Mouse (Mus musculus) adrenal gland, postnatal 4 days (tissue): ENCODE measurements around the gene Smo. TPM values are rescaled to one million over a fixed set of nuclear protein-coding genes. Genes with fewer than 3 reads are reported as not detected.

ENCODE experiments used
- DNase-seq, 2 experiments: peaks; one replicate each; pipeline ENCODE4 v3.0.0; 2021 to 2022; ENCODE audit warnings: low spot score in 2 of 2, mixed read lengths in 2 of 2
- long read RNA-seq, 2 experiments: library from polyadenylated mRNA; stranded (forward); transcript quantifications; one replicate each; pipeline ENCODE4 v2.0.0; 2021
- total RNA-seq, 2 experiments: library from RNA; stranded (reverse); gene quantifications; 2 replicates each; pipeline ENCODE4 v1.2.3; 2021

Gene Smo
- 10 to 100 TPM; 88.5 to 94.3 TPM for total RNA-seq
- long read RNA-seq, experiment 1, transcript Smo-201 (12 exons, 3,779 nt): major isoform, 83 of 111 reads
- long read RNA-seq, experiment 1, partial matches to known transcripts: 15 of 111 reads
- long read RNA-seq, experiment 1, other reads (novel, unspliced or antisense): 13 of 111 reads
- long read RNA-seq, experiment 2, transcript Smo-201 (12 exons, 3,779 nt): major isoform, 181 of 241 reads
- long read RNA-seq, experiment 2, partial matches to known transcripts: 41 of 241 reads
- long read RNA-seq, experiment 2, other reads (novel, unspliced or antisense): 18 of 241 reads

DNA sequence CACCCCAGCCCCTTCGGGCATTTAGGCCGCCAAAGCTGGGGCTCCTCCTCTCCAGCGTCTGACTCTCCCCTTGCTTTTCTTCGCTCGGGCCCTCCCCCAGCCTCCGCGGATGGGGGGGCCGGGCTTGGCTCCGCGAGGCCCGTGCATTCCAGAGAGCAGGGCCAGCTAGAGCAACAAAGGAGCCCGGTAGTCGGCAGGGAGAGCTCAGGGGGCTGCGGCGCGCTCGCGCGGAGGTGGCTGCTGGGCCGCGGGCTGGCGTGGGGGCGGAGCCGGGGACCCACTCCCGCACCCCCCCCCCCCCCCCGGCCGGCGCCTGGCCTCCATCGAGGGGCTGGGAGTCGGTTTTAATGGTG is at the start of gene Smo:
TSS of gene Smo (plus strand) at position 168 of the 353 bp plus-strand sequence.
- DNase-seq: peak; percentile 59 to 76

DNA sequence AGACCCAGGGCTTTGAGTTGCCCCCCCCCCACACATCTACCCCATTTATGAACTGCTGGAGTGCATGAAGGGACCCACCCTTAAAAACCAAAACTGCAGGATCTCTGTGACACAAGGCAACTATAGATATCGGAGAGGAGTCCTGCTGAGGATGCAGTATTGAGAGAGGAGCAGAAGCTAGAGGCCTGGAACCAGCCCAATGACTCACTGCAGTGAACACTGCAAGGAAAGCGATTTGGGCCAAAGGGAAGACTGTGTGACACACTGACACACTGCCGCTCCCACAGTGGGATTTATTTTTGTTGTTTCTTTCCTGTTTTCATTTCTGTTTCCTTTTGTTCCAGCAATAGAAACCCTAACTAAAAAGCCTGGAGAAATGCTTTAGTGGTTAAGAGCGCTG is 49.4 kb upstream of the Smo start:
- DNase-seq: no peak

DNA sequence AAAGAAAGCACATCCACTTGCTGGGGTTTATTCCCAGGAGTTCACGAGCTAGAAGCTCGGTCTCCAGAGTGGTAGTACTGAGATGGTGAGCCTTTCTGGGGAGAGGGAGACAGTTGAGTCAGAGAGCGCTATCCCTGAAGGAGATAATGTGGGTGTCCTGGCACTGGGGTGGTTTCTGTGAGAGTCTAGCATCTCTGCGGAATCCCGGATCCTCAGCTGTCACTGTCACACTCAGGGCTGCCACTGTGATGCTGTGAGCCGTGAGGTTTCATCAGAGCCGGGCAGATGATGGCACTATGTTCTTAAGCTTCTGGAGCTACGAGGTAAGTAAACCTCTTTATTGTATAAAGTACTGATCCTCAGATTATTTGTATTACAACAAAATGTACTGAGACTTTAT is 45.8 kb upstream of the Smo start:
- DNase-seq: no peak

DNA sequence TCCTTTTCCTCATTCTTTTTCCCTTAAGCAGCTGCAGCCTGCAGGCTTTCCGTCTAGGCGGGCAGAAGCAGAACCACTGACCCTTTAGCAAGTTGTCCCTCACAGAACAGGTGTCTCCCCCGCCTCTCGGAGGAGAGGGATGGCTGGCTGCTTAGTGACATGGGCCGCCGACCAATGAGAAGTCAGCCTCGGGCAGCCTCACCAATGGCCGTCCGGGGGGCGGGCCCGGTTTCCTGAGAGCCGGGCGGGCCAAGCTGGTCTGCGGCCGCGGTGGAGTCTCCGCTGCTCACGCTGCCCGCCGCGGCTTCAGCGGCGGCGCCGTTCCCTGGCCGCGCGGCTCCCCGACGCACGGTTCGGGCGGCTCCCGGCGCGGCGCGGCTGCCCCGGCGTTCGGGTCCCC is 41.4 kb upstream of the Smo start, which contains the start of gene Tspan33:
TSS of gene Tspan33 (plus strand) at position 270 of the 400 bp plus-strand sequence.
- DNase-seq: peak; percentile 88

DNA sequence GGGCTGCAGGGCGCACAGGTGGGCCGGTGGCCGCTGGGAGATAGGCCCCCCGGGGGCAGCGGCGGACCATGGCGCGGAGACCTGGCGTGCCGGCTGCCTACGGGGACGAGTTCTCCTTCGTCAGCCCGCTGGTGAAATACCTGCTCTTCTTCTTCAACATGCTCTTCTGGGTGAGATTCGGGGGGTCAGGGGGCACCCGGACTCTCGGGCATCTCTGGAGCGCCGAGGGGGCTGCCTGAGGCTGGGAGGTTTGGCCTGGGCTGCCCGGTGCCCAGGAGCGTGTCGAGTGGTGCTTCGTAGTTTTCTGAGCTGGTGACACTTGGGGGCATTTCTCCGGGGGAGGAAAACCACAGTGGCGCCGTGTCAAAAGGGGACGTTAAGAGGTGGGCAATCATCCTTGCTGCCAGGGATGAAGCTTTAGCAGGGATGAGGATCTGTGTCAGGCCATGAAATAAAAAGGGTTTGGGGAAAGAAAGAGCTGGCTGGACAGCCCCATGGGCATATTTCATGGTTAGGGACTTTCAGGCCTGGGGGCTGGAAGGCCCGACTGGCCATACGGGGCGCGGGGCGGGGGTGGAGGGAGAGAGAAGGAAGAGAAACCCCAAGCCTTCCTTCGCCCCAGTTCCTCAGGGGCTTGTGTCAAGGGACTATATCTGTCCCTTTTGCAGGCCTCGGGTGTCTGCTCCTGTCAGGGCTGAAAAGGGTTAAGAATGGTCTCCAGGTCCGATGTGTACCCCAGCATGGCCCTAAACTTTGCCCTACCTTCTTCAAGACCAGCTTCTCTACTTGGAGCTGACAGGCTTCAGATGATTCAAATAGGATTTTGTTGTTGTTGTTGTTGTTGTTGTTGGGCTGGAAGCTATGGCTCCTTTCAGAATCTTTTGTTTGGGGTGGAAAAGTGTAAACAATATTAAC is 40.7 kb upstream of the Smo start:
- DNase-seq: no peak

DNA sequence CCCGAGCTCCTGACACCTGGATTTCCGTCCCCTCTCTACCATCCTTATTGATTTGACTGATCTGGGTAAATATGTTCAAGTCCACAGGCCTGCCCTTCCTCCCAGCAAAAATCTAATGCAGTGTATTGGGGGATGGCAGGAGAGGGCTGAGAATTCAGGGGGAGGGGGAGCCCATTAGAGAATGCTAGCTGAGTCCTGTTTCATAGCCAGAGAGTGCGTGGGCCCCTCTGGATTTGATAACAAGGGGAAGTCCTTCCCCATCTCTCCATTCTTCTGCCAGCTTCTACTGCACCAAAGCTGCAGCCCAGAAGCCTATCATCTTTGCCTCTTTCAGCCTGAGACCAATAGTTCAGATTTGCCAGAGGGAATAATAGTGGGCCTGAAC is 40.0 kb upstream of the Smo start:
- DNase-seq: no peak

DNA sequence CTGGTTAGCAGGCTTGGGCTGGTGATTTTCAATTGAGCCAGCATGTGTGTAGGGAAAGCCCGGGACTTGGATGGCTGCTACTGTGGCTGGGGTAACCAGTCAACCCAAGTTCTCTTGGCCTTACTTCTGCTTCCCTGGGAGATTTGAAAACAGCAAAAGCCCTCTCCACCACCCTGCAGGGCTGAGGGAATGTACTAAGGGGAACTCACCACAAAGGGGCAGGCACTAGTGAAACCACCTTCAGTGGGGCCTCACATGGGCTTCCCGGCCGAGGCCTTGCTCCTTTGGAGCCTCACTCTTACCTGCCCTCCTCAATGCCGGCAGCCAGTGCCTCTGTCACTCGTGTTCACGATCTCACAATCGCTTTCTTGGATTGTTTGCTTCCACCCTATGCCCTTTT is 39.3 kb upstream of the Smo start:
- no peak for DNase-seq

DNA sequence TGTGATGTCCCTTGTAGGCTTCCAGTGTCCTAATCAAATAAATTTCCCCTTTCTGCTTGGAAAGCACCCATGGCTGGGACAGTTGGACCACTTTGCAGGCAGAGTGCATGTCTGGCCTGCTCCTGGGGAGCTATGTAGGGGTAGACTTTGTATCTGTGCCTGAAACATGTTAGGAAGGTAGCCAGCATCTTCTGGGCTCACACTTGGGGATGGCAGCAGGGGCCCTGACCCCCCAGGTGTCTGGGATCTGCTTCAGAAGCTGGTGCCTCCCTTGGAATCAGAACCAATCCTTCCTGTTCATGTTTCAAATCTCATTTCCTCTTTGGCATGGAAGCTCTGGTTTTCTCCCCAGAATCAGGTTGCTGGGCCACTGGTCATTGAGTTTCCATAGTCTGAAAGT is 38.2 kb upstream of the Smo start:
- DNase-seq: no peak

DNA sequence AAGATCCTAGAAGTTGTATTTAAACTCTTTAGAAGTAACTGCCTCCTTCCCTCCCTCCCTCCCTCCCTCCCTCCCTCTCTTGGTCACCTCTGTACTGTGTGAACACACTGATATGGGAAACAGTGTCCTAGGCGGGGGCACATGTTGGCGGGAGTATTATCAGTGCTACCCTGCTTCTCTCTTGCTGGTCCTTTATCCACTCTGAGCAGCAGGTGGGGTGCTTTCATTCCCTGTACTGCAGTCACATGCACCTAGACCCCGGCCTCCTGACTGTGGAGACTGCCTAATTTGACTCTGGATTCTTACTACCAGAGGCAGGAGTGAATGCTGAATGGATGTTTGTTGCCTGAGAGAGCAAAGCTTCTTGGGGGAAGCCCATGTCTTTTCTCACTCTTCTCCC is 37.8 kb upstream of the Smo start:
- DNase-seq: no peak

DNA sequence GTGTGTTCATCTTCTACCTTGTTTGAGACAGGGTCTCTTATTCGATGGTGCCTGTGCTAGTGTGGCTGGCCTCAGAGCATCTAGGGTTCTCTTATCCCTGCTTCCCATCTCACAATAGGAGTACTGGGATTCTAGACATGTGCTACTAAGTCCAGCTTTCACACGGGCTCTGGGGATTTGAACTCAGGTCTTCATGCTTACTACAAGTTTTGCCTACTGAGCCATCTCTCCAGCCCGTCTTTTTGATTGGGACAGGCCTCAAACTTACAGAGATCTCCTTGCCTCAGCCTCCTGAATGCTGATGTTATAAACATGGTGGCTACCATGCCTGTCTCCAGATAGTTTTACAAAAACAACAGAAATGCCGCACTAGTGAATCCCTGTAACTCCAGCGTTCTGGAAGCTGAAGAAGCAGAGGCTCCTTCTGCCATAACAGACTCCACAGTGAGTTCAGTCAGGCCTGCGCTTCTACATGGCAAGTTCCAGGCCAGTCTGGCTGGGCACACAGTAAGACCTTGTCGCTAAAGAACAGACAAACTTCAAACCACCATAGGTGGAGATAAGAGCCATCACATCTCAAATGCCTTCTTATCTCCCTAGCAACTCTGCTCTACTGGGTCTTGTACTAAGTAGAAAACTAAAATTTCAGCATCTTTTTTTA is 36.1 kb upstream of the Smo start:
- no peak for DNase-seq

DNA sequence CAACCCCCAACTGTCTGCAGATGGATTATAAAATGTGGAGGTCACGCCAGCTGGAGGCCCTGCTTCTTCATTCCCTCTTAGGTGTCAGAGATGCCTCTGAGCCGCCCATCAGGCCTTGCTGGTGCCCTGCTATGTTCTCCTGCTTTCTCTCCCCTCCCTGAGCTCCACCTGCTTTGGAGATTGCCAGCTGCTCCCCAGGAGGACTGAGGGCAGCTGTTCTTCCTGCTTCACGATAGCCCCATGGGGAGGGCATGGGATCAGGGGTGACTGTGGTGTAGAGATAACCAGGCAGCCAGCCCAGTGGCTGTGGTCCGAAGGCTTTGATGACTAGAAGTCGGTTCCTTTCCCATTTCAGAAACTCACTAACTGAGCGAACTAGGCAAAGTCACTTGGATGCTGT is 34.3 kb upstream of the Smo start:
- no peak for DNase-seq

DNA sequence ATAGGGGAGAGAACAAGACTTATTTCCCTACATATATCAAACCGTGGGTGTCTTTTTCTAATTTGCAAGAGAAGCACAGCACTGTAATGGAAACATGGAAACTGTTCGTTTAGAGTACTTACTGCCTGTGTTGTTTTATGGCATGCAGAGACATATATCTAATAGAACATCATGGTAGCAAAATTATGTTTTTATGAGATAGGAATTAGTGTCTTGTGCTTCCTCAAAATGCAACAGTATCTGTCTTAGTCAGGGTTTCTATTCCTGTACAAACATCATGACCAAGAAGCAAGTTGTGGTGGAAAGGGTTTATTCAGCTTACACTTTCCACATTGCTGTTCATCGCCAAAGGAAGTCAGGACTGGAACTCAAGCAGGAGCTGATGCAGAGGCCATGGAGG is 33.2 kb upstream of the Smo start:
- DNase-seq: no peak

DNA sequence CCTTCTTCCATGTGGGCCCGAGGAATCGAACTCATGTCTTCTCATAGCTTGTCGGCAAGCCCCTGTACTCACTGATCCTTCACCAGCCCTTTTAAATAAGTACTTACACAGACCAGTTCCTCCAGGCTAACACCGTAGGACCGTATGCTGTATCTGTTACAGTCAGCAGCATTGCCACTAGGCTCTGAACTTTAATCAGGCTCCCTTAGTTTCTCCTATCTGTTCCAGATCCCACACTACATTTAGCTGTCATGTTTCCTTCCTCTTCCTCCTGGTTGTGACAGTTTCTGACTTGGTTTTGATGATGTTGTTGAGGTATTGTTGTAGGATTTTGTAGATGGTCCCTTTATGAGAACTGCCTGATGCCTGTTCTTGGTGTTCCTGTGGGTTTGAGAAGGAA is 31.2 kb upstream of the Smo start:
- DNase-seq: no peak

DNA sequence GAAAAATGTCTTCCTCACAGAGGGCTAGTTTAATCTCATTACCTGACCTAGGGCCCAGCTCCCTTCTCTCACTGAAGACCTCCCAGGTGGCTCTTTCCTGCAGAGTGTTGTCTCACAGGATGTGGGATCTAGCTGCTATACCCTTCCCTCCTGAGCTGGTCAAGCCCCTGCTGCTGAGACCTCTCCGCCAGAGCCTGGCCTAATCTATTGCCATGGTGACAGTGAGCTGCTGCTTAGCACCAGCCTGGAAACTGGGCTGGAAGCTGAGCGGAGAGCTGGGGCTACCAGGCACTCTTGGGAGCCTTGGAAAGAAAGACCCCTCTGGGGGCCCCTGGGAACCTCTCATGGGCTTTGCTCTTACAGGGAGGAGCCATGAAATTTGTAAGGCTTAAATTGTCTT is 27.4 kb upstream of the Smo start:
- no peak for DNase-seq

DNA sequence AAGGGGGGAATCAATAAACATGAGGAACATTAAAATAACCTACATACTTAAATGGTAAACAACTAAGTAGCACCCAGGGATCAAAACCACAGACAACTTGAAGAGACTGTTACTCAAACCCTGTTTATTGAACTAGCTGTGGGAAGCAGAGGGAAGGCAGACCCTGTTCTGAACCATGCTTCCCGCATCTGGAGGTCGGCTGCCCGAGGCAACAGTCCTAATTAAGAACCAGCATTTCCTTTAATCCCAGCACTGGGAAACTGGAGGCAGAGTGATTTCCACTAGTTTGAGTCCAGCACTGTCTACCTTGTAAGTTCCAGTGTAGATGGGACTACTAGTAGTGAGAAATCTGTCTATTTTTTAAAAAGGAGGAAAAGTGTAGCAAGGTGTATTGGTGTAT is 24.0 kb upstream of the Smo start:
- DNase-seq: no peak

DNA sequence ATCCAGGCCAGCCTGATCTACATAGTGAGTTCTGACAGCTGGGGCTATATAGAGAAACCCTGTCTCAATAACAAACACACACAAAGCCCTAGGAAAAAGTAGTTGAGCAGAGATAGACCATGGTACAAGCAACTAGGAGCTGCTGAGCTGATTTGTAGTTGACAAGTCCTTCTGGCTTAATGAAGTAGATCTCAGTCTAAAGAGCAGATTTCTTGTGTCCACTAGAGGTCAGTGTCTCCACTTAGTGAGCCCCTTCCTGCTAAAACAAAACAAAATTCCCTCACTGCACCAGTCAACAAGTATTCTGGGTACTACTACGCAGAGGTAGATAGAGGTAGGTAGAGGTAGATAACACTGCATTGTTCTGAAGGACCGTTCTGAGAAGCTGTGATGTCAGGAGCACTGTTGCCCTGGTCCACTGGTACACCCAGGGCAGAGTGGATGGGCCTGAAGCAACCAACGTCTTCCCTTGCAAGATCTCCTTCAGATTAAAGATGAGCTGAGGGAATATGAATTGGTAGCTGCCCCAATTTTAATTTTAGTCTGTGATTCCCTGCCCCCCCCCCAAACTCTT is 23.2 kb upstream of the Smo start:
- no peak for DNase-seq

DNA sequence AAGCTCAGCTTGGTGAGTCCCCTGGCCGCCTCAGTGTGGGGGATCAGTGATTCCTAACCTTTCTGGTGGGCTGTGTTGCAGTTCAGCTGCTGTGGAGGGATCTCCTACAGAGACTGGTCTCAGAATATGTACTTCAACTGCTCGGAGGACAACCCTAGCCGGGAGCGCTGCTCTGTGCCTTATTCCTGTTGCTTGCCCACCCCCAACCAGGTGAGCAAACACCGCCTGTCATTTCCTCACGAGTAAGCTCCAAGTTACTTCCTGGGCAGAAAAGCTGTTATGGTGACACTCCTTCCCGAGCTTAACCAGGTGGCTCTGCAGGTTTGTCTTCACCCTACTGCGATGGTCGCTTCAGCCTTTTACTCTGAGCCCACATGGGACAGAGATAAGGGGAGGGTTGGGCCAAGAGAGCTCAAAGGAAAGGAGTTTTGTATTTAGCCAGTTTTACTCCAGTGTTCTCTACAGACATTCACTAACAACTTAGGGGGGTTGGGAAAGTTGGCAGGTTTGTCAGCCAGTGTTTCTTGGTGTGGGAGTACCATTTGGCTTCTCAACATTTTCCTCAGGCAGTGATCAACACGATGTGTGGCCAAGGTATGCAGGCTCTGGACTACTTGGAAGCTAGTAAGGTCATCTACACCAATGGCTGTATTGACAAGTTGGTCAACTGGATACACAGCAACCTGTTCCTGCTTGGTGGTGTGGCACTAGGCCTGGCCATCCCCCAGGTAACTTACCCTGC is 18.5 kb upstream of the Smo start:
- DNase-seq: no peak

DNA sequence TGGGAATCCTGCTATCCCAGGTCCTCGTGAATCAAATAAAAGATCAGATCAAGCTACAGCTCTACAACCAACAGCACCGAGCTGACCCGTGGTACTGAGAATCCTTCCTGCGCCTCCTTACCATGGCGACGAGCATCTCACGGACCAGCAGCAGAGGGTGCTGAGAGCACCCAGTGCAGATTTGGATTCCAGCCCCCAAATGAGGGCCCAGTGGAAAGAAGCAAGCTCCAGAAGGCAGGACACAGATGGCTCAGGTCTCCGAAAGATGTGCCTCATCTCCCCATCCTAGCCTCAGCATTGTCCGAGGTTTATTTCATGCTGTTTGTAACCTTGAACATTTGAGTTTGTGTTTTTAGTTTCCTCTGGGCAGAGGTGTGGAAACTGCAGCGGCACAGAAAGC is 17.8 kb upstream of the Smo start:
- DNase-seq: no peak

DNA sequence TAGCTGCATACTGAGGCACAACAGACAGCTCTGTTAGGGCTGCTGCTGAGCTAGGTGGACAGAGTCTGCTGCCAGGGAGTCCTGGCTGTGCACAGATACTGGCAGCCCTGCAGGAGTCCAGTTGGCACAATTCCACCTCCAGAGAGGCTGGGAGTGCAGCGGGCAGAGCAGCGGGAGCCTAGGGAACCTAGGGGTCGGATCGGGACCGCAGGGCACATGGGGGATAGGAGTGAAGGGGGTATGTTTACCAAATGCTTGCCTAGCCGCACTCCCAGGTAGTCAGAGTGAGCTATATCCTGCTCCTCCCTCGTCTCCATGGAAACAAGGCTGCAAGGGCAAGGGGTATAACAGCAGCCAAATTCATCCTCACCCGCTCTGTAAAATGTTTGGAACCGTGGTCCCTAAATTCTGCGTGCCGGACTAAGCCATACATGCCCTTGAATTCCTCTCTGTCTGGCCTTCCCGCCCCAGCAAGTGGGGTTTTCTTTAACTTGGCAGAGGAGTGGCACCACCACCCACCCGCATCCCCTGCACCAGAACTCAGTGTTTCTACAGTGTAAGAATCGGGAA is 17.3 kb upstream of the Smo start:
- no peak for DNase-seq

DNA sequence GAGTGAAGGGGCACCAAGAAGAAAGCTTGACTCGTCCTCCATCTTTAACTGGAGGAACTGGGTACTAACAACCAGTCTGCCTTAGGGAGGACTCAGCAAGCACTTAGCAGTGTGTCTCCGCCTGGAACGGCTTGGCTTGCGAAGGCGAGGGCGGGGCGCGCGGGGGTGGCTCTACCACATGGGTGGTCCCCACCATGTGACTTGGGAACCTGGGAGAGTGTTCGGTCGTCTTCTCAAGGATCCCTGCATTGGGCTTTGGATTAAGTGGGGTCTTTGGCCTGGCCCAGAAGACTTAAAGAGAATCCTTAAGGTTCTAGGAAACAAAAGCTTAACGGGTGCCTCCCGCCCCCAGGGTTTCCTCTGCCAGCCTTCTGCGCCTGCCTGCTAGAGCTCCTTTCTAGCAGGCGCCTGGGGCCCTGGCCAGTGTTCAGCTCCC is 16.4 kb upstream of the Smo start:
- DNase-seq: peak; percentile 31 to 40

DNA sequence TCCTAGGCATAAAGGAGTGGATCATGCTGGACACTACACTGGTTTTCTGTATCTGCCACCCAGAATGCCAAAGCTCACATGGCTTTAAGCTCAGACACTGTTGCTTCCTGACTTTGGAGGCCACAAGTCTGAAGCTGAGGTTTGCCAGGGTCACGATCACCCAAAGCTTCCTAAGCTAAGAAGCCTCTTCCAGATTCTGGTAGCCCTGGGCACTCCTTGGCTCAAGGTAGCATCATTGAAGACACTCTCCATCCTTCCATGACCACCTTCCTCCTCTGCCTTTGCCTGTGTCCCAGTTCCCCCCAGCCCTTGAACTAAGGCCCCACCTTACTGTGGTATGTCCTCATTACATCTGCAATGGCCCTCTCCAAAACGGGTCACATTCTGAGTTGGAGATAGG is 13.4 kb upstream of the Smo start:
- no peak for DNase-seq
